Mouse (Mus musculus) ES-Bruce4 (cell line): ENCODE data around the gene Slc12a1. TPM values are rescaled to one million over a fixed set of nuclear protein-coding genes. Genes with fewer than 3 reads are reported as not detected.

ENCODE experiments used
- H3K27ac ChIP-seq: 2 replicates; pipeline ENCODE4 v1.5.1; 2012; ENCODE audit warnings: low read length, inconsistent platforms; ENCODE audit not compliant: insufficient read depth
- H3K27me3 ChIP-seq: 2 replicates; pipeline ENCODE4 v1.6.1; 2012; ENCODE audit warnings: mild to moderate bottlenecking, low read length, inconsistent platforms; ENCODE audit not compliant: control insufficient read depth, poor library complexity, insufficient read depth, severe bottlenecking
- H3K36me3 ChIP-seq: 2 replicates; pipeline ENCODE4 v1.6.1; 2012; ENCODE audit warnings: inconsistent platforms, mild to moderate bottlenecking, low read length, moderate library complexity; ENCODE audit not compliant: control insufficient read depth, poor library complexity, insufficient read depth, severe bottlenecking
- H3K4me1 ChIP-seq: one replicate; pipeline ENCODE4 v1.8.1; 2011; ENCODE audit warnings: low read length; ENCODE audit not compliant: control insufficient read depth, insufficient read depth
- H3K4me3 ChIP-seq: 2 replicates; pipeline ENCODE4 v1.5.1; 2011; ENCODE audit warnings: low read depth, mild to moderate bottlenecking, low read length
- H3K9ac ChIP-seq: 2 replicates; pipeline ENCODE4 v1.6.1; 2012; ENCODE audit warnings: low read depth, mild to moderate bottlenecking, inconsistent platforms; ENCODE audit not compliant: poor library complexity, severe bottlenecking
- H3K9me3 ChIP-seq: replicated peaks from 2 replicates; pipeline ENCODE4 v1.6.1; 2012; ENCODE audit warnings: mild to moderate bottlenecking, low read length, inconsistent platforms; ENCODE audit not compliant: control insufficient read depth, poor library complexity, insufficient read depth, severe bottlenecking
- CTCF ChIP-seq: IDR thresholded peaks from one replicate; pipeline ENCODE4 v1.8.1; 2011; ENCODE audit warnings: low read depth, low read length
- EP300 ChIP-seq: IDR thresholded peaks from 2 replicates; pipeline ENCODE4 v1.6.1; 2011; ENCODE audit warnings: low read depth, low read length; ENCODE audit not compliant: insufficient read depth
- POLR2A ChIP-seq: IDR thresholded peaks from one replicate; pipeline ENCODE4 v1.8.1; 2011; ENCODE audit warnings: low read length; ENCODE audit not compliant: insufficient read depth
- polyA plus RNA-seq: library from polyadenylated mRNA; stranded (reverse); fragments of >200 nt; gene quantifications from 2 replicates; pipeline ENCODE4 v1.2.4, GENCODE M21; 2011; ENCODE audit warnings: low read depth; ENCODE audit not compliant: missing spikeins, insufficient read depth, insufficient read length

Slc12a1 gene
- polyA plus RNA-seq, 1 experiment: not detected

DNA sequence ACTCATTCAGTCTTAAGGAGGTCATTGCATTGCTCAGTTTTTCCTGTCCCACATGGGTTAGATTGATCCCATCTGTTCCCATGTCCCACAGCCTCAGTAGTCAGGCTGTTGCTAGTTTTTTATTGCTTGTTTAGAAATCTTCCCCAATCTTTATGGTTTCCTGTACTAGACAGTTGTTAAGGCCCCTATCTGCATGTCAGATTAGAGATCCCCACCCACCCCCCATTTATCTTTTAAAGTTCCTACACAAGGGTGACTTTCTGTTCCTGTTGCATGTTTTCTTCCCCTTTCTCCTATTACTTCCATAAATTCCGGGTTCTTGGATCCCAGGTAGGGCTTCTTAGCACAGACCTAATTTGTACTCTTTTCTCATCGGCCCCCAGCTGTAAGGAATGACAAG lies 81.2 kb downstream of the Slc12a1 start:
- Histone ChIP-seq H3K36me3 (no peaks in the 10 kb centered on the region), H3K4me3 (no peak overlapping the region), H3K27me3 (no peaks in the 10 kb centered on the region), H3K27ac (no peak overlapping the region), H3K9me3 (0 out of 2 replicates have a peak, but pooled peaks cover 2% of the 10 kb centered on the region), H3K9ac (no peak overlapping the region), H3K4me1 (no peaks in the 10 kb centered on the region)
- TF ChIP-seq EP300 (no peak), CTCF (no peak), POLR2A (no peak)

- Histone ChIP-seq H3K27ac (no peak overlapping the region), H3K9me3 (peaks cover 2% of the 10 kb centered on the region; the same call in 1 of the 2 replicates), H3K36me3 (no peaks in the 10 kb centered on the region), H3K4me1 (no peaks in the 10 kb centered on the region), H3K9ac (no peak overlapping the region), H3K4me3 (no peak overlapping the region), H3K27me3 (no peaks in the 10 kb centered on the region)
- TF ChIP-seq EP300 (no peak), CTCF (no peak), POLR2A (no peak)
Measured at GRCm38 (mm10) chr2:125234049-125234448, 81.7 kb downstream of the Slc12a1 start.

GRCm38 (mm10) chr2:125245545-125246285 lies 93.4 kb downstream of the Slc12a1 start:
- H3K36me3 ChIP-seq: peaks cover 21% of the 10 kb centered on the region
- peak overlapping the region; percentile 20; the same call in 1 of the 2 replicates for H3K27ac ChIP-seq
- H3K27me3 ChIP-seq: no peaks in the 10 kb centered on the region
- peaks cover 42% of the 10 kb centered on the region for H3K9me3 ChIP-seq
- no peaks in the 10 kb centered on the region for H3K4me1 ChIP-seq
- H3K9ac ChIP-seq: no peak overlapping the region
- no peak overlapping the region for H3K4me3 ChIP-seq
- TF ChIP-seq CTCF: no peak
- no peak for TF ChIP-seq POLR2A
- TF ChIP-seq EP300: no peak

DNA sequence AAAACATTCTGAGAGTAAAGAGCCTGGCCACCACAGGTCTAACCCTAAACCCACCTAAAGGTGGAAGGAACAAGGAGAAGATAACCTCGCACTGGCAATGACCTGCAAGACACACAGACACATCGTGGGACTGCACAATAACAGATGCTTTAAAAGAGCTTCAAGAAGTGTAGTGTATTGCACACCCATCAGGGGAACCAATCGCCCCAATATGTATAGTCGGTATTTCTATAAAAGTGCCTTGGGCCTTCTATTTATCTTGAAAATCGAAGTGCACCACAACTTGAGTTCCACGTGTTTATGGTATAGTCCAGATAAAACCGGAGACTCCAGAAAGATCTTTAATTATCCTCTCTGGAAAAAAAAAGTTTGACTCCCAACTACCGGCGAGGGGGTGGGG lies 94.4 kb downstream of the Slc12a1 start:
- peaks cover 30% of the 10 kb centered on the region for H3K36me3 ChIP-seq
- H3K27ac ChIP-seq: peak overlapping the region; percentile 53; the same call in 1 of the 2 replicates
- peak overlapping the region; percentile 20; the same call in 1 of the 2 replicates for H3K4me3 ChIP-seq
- no peaks in the 10 kb centered on the region for H3K4me1 ChIP-seq
- H3K27me3 ChIP-seq: no peaks in the 10 kb centered on the region
- peak overlapping the region; percentile 66; the same call in 1 of the 2 replicates for H3K9ac ChIP-seq
- TF ChIP-seq POLR2A (no peak), EP300 (no peak), CTCF (no peak)
- peaks cover 42% of the 10 kb centered on the region for H3K9me3 ChIP-seq

- Histone ChIP-seq H3K27ac (peak within 1 kb of the TSS; percentile 53), H3K4me3 (peak within 1 kb of the TSS; percentile 80), H3K9me3 (peaks cover 42% of the 10 kb centered on the region), H3K4me1 (no peaks in the 10 kb centered on the region), H3K9ac (peak within 1 kb of the TSS; percentile 82), H3K36me3 (peaks cover 37% of the 10 kb centered on the region), H3K27me3 (no peaks in the 10 kb centered on the region)
- TF ChIP-seq EP300 (0 out of 2 replicates have a peak, but pooled peaks have one; percentile 31), CTCF (no peak), POLR2A (peak; percentile 26)
Measured at GRCm38 (mm10) chr2:125247108-125247961, 95.0 kb downstream of the Slc12a1 start, which contains the start of gene Dut. Gene Dut, plus strand, starts transcription at chr2:125247190.
